ENCODE assay signal across 8 mouse cellular contexts in the genomic region with DNA sequence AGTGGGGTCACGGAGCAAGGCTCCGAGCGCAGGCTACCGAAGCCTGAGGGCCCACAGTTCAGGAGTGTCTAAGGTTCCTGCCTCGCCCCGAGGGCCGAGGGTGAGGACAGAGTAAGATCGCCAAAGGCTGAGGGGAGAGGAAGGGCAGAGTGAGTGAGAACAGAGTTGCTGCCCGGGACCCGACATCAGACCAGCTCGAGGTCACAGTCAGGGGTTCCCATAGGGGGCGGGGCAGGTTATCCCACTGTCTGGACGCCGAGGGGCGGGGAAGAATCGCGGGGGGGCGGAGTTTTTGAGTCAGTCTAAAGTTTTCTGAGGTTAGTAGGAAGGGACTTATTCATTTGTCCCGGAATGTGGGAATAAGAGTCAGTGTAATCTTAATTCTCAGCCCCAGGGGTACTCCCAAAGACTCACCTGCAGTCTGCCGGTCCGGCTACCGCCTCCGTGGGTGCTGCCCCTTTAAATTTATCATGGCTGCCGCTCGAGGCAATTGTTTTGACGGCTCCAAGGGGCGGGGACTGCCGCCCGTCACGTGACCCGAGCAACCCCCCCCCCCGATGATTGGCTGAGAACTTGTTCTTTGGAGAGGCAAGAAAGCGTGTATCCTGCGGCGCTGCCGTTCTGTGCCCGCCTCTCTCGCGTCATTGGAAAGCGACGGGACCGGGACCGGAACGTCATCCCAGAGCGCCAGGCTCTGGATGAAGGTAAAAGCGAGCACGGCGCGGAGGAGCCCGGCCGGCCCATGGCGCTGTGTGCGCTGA. TPM values are rescaled to one million over a fixed set of nuclear protein-coding genes. Genes with fewer than 3 reads are reported as not detected.
DNase-seq lines count a peak whose midpoint lies in the region; ATAC-seq and TF ChIP-seq lines count a peak whose summit lies in the region.

A gene (minus strand): TSS at position 462 of the 761 bp plus-strand sequence.
A gene (plus strand): TSS at position 669 of the 761 bp plus-strand sequence.

- H3K9ac ChIP-seq in embryonic facial prominence, embryonic 14.5 days (ENCODE audit: low read depth, low read length), result peak within 1 kb of the TSS; percentile 87
- peak within 1 kb of the TSS; percentile 88 for H3K9ac ChIP-seq in heart, adult 2 months (ENCODE audit: low read depth, low read length)
- H3K9ac ChIP-seq in limb, embryonic 13.5 days, result peak within 1 kb of the TSS; percentile 80
- peak within 1 kb of the TSS; percentile 80 for H3K9ac ChIP-seq in midbrain, embryonic 16.5 days (ENCODE audit: low read depth, low read length)

- peaks cover 17% of the 10 kb centered on the region for H3K4me1 ChIP-seq in embryonic facial prominence, embryonic 14.5 days (ENCODE audit: control insufficient read depth, insufficient read depth, low read length)
- peaks cover 6% of the 10 kb centered on the region for H3K4me1 ChIP-seq in heart, adult 2 months (ENCODE audit: control insufficient read depth, insufficient read depth, low read length)
- H3K4me1 ChIP-seq in limb, embryonic 13.5 days, result peaks cover 28% of the 10 kb centered on the region
- H3K4me1 ChIP-seq in midbrain, embryonic 16.5 days (ENCODE audit: control insufficient read depth, insufficient read depth, low read length), result peaks cover 25% of the 10 kb centered on the region

- TF ChIP-seq POLR2A in heart, adult 2 months (IDR thresholded peaks at IDR 0.05; ENCODE audit: insufficient read depth, low read depth, low read length), result peak; percentile 84

- peaks cover 43% of the 10 kb centered on the region for H3K36me3 ChIP-seq in embryonic facial prominence, embryonic 14.5 days (ENCODE audit: control insufficient read depth, insufficient read depth, low read length)
- no peaks in the 10 kb centered on the region for H3K36me3 ChIP-seq in heart, adult 2 months (ENCODE audit: control insufficient read depth, insufficient read depth, low read length)
- peaks cover 39% of the 10 kb centered on the region for H3K36me3 ChIP-seq in limb, embryonic 13.5 days
- H3K36me3 ChIP-seq in midbrain, embryonic 16.5 days (ENCODE audit: control insufficient read depth, insufficient read depth, low read length), result peaks cover 2% of the 10 kb centered on the region; the same call in 1 of the 2 replicates

- H3K9me3 ChIP-seq in embryonic facial prominence, embryonic 14.5 days (ENCODE audit: control insufficient read depth, low read length), result no peaks in the 10 kb centered on the region
- H3K9me3 ChIP-seq in limb, embryonic 13.5 days, result no peaks in the 10 kb centered on the region
- H3K9me3 ChIP-seq in midbrain, embryonic 16.5 days (replicated peaks; ENCODE audit: control insufficient read depth, low read length, poor library complexity, severe bottlenecking), result no peaks in the 10 kb centered on the region

- intact Hi-C loops in heart, adult 2 months (cut with DNase I), result loop anchor here (1.0 kb wide), 1 partner anchor 36 kb away; no protein-coding TSS in a partner anchor

- TF ChIP-seq EP300 in heart, adult 2 months (IDR thresholded peaks at IDR 0.05; ENCODE audit: insufficient read depth, low read depth, low read length), result peak; percentile 69; the same call in 1 of the 2 replicates

- TF ChIP-seq CTCF in heart, adult 2 months (IDR thresholded peaks at IDR 0.05), result no peak

- WGBS in embryonic facial prominence, embryonic 14.5 days, result under 1% methylated on average over 37 of the region's 53 CpGs
- WGBS in heart, adult 2 months, result under 1% methylated on average over 53 of the region's 53 CpGs
- under 1% methylated on average over 53 of the region's 53 CpGs for WGBS in limb, embryonic 13.5 days
- under 1% methylated on average over 53 of the region's 53 CpGs for WGBS in midbrain, embryonic 16.5 days

- H3K4me3 ChIP-seq in embryonic facial prominence, embryonic 14.5 days (ENCODE audit: low read depth, low read length), result peak within 1 kb of the TSS; percentile 77
- peak within 1 kb of the TSS; percentile 84 for H3K4me3 ChIP-seq in heart, adult 2 months
- H3K4me3 ChIP-seq in limb, embryonic 13.5 days, result peak within 1 kb of the TSS; percentile 83
- peak within 1 kb of the TSS; percentile 71 for H3K4me3 ChIP-seq in midbrain, embryonic 16.5 days (ENCODE audit: low read depth, low read length)

- H3K4me2 ChIP-seq in embryonic facial prominence, embryonic 14.5 days (ENCODE audit: low read depth, low read length), result peak within 1 kb of the TSS; percentile 84
- H3K4me2 ChIP-seq in limb, embryonic 13.5 days (replicated peaks), result peak within 1 kb of the TSS; percentile 95
- H3K4me2 ChIP-seq in midbrain, embryonic 16.5 days (ENCODE audit: low read length), result peak within 1 kb of the TSS; percentile 84

- H3K27ac ChIP-seq in embryonic facial prominence, embryonic 14.5 days (replicated peaks; ENCODE audit: low read depth, low read length), result peak within 1 kb of the TSS; percentile 79
- peak within 1 kb of the TSS; percentile 93 for H3K27ac ChIP-seq in heart, adult 2 months
- peak within 1 kb of the TSS; percentile 67; the same call in 1 of the 2 replicates for H3K27ac ChIP-seq in limb, embryonic 13.5 days
- peak within 1 kb of the TSS; percentile 89 for H3K27ac ChIP-seq in midbrain, embryonic 16.5 days (ENCODE audit: low read length)

- H3K27me3 ChIP-seq in embryonic facial prominence, embryonic 14.5 days (replicated peaks; ENCODE audit: control insufficient read depth, insufficient read depth, low read length), result no peaks in the 10 kb centered on the region
- H3K27me3 ChIP-seq in heart, adult 2 months (ENCODE audit: control insufficient read depth, insufficient read depth, low read length), result no peaks in the 10 kb centered on the region
- no peaks in the 10 kb centered on the region for H3K27me3 ChIP-seq in limb, embryonic 13.5 days
- H3K27me3 ChIP-seq in midbrain, embryonic 16.5 days (ENCODE audit: control insufficient read depth, insufficient read depth, low read depth, low read length), result no peaks in the 10 kb centered on the region

- peak; percentile 97 for DNase-seq in 3T3-L1 (ENCODE audit: low read depth, low spot score)
- DNase-seq in adrenal gland, postnatal 4 days (ENCODE audit: low spot score in 2 of 2), result peak; percentile 95 to 96
- DNase-seq in embryonic facial prominence, embryonic 14.5 days (ENCODE audit: low spot score), result peak; percentile 98
- peak; percentile 98 to 99 for DNase-seq in heart, adult 2 months
- peak; percentile 98 to 99 for DNase-seq in kidney, adult 8-10 months
- DNase-seq in spleen, postnatal 10 days (ENCODE audit: low spot score in 2 of 2), result peak; percentile 99

- ATAC-seq in embryonic facial prominence, embryonic 14.5 days (ENCODE audit: low read depth), result peak; percentile 66
- ATAC-seq in limb, embryonic 13.5 days (ENCODE audit: low FRiP score, low read depth), result peak; percentile 69
- peak; percentile 61 for ATAC-seq in midbrain, embryonic 16.5 days

- no peaks in the 10 kb centered on the region for H3K79me2 ChIP-seq in heart, adult 2 months (replicated peaks; ENCODE audit: control insufficient read depth, insufficient read depth, low read length)

RNA-seq across cellular contexts. Expression of the first gene that starts in this region (rescaled TPM):
- total RNA-seq in adrenal gland, postnatal 4 days (2021), result 10 to 100 TPM; 33.5 to 34.3 TPM
- 15.8 and 20.3 TPM in 2 replicates for polyA plus RNA-seq in embryonic facial prominence, embryonic 14.5 days (2014; fragmentation: Nextera tagmentation; extraction: Ambion mirVana)
- 10 to 100 TPM; 23.5 to 25.7 TPM for total RNA-seq in heart, adult 2 months (2021)
- 20.9 and 22.3 TPM in 2 replicates for polyA plus RNA-seq in heart, adult 2 months (2012; rRNA removed)
- polyA plus RNA-seq in limb, embryonic 13.5 days (2015; fragmentation: Nextera tagmentation; extraction: Ambion mirVana), result 26.4 and 26.5 TPM in 2 replicates
- 32.4 and 39.7 TPM in 2 replicates for polyA plus RNA-seq in midbrain, embryonic 16.5 days (2015; fragmentation: Nextera tagmentation; extraction: Ambion mirVana)

RNA-seq across cellular contexts. Expression of the second gene that starts in this region (rescaled TPM):
- total RNA-seq in adrenal gland, postnatal 4 days (2021), result 100 to 1,000 TPM; 109 to 135 TPM
- polyA plus RNA-seq in embryonic facial prominence, embryonic 14.5 days (2014; fragmentation: Nextera tagmentation; extraction: Ambion mirVana), result 91.8 and 100 TPM in 2 replicates
- total RNA-seq in heart, adult 2 months (2021), result 100 to 1,000 TPM; 112 to 132 TPM
- 71.5 and 87.8 TPM in 2 replicates for polyA plus RNA-seq in heart, adult 2 months (2012; rRNA removed)
- polyA plus RNA-seq in limb, embryonic 13.5 days (2015; fragmentation: Nextera tagmentation; extraction: Ambion mirVana), result 104 and 106 TPM in 2 replicates
- 58.9 and 60.8 TPM in 2 replicates for polyA plus RNA-seq in midbrain, embryonic 16.5 days (2015; fragmentation: Nextera tagmentation; extraction: Ambion mirVana)

Comparison
In these comparisons a context has a peak if more than half of its experiments do, and no peak if none do; other contexts are left out.
1. Peak in every context shown above with its lines: DNase-seq, ATAC-seq, H3K4me3 ChIP-seq and H3K27ac ChIP-seq.